9 mouse cellular contexts compared by ENCODE assay signal in the genomic region with DNA sequence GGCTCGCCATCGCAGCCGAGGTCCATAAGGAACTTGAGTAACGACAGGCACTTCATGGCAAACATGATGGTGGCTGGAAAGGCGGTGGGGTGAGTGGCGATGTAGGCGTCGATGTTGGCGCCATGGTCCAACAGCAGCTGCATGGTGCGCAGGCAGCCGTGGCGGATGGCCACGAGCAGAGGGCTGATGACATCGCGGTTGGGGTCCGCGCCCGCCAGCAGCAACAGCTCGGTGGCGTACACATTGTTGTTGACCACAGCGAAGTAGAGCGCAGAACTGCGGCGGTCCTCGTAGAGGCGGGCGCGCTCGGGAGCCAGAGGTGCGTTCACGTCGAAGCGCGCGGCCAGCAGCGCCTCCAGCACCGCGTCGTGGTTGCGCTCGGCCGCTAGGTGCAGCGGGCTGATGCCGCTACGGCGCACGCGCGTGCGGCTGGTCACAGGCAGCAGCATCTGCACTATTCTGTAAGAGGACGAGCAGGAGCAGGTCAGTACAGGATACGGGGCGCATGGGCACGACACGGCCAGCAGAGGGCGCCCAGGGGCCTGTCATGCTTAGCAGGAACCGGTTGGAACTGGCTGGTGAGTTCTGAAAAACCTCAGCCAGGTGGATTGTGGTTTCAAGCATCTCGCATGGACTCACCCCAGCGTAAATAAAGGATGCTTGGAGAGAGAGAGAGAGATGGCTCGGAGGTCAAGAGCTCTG. TPM values are rescaled to one million over a fixed set of nuclear protein-coding genes. Genes with fewer than 3 reads are reported as not detected.
DNase-seq lines count a peak whose midpoint lies in the region; ATAC-seq and TF ChIP-seq lines count a peak whose summit lies in the region.
"Had no signal": no experiment of that assay in that cellular context is flagged by ENCODE, and none has a peak within 500 bp of the region (broad histone marks: within the 10 kb centered on the region; RNA-seq: fewer than 3 reads in every experiment).

No protein-coding gene starts in this region.

- intact Hi-C loops in heart, postnatal 14 days (cut with DNase I): loop anchor here (1.0 kb wide), 2 partner anchors 24 to 42 kb away; no protein-coding TSS in a partner anchor

- H3K4me2 ChIP-seq in forebrain, embryonic 14.5 days (ENCODE audit: low read length): peak overlapping the region; percentile 57
- peak overlapping the region; percentile 48 for H3K4me2 ChIP-seq in liver, embryonic 16.5 days (ENCODE audit: low read depth, low read length)
- peak overlapping the region; percentile 41 for H3K4me2 ChIP-seq in neural tube, embryonic 14.5 days (ENCODE audit: low read depth, low read length)

- peak; percentile 93 for TF ChIP-seq CTCF in testis, adult 2 months (IDR thresholded peaks at IDR 0.05; ENCODE audit: control insufficient read depth, insufficient read depth, insufficient replicate concordance, low read depth, low read length)

- no peaks in the 10 kb centered on the region for H3K4me1 ChIP-seq in forebrain, embryonic 14.5 days (ENCODE audit: control insufficient read depth, insufficient read depth, low read length)
- peaks cover 8% of the 10 kb centered on the region for H3K4me1 ChIP-seq in liver, embryonic 16.5 days (ENCODE audit: control insufficient read depth, low read depth, low read length)
- no peaks in the 10 kb centered on the region for H3K4me1 ChIP-seq in neural tube, embryonic 14.5 days (ENCODE audit: control insufficient read depth, insufficient read depth, low read length)
- H3K4me1 ChIP-seq in testis, adult 2 months (ENCODE audit: control insufficient read depth, insufficient read depth, low read length): peaks cover 8% of the 10 kb centered on the region

- H3K36me3 ChIP-seq in forebrain, embryonic 14.5 days (ENCODE audit: control insufficient read depth, insufficient read depth, low read length): no peaks in the 10 kb centered on the region
- H3K36me3 ChIP-seq in liver, embryonic 16.5 days (ENCODE audit: control insufficient read depth, insufficient read depth): no peaks in the 10 kb centered on the region
- no peaks in the 10 kb centered on the region for H3K36me3 ChIP-seq in neural tube, embryonic 14.5 days (ENCODE audit: control insufficient read depth, insufficient read depth, low read length)
- H3K36me3 ChIP-seq in testis, adult 2 months (ENCODE audit: control insufficient read depth, insufficient read depth, low read length): no peaks in the 10 kb centered on the region

- no peak for TF ChIP-seq POLR2A in testis, adult 2 months (IDR thresholded peaks at IDR 0.05; ENCODE audit: control insufficient read depth, low read depth, low read length)

- no peak overlapping the region for H3K27ac ChIP-seq in forebrain, embryonic 14.5 days (ENCODE audit: low read depth, low read length)
- H3K27ac ChIP-seq in liver, embryonic 16.5 days (ENCODE audit: low read length): no peak overlapping the region
- no peak overlapping the region for H3K27ac ChIP-seq in neural tube, embryonic 14.5 days (ENCODE audit: low read depth, low read length)
- no peak overlapping the region for H3K27ac ChIP-seq in testis, adult 2 months (ENCODE audit: control insufficient read depth, insufficient read depth, low read depth, low read length)

- no peaks in the 10 kb centered on the region for H3K9me3 ChIP-seq in forebrain, embryonic 14.5 days (replicated peaks; ENCODE audit: control insufficient read depth, low read length)
- H3K9me3 ChIP-seq in liver, embryonic 16.5 days (replicated peaks; ENCODE audit: control insufficient read depth, low read length): no peaks in the 10 kb centered on the region
- H3K9me3 ChIP-seq in neural tube, embryonic 14.5 days (ENCODE audit: control insufficient read depth, low read length): no peaks in the 10 kb centered on the region

- H3K4me3 ChIP-seq in forebrain, embryonic 14.5 days (ENCODE audit: low read depth, low read length): peak overlapping the region; percentile 27
- H3K4me3 ChIP-seq in liver, embryonic 16.5 days (ENCODE audit: low read depth, low read length): peak overlapping the region; percentile 31
- peak overlapping the region; percentile 22 for H3K4me3 ChIP-seq in neural tube, embryonic 14.5 days (ENCODE audit: low read depth, low read length)
- peak overlapping the region; percentile 59 for H3K4me3 ChIP-seq in testis, adult 2 months (ENCODE audit: control insufficient read depth, low read depth, low read length)
- H3K4me3 ChIP-seq: erythroblast, embryonic 14.5 days had no signal

- peak; percentile 72 for ATAC-seq in cerebellum, adult (ENCODE audit: insufficient number of reproducible peaks, low FRiP score, low TSS enrichment)
- ATAC-seq in forebrain, embryonic 14.5 days: peak; percentile 96
- ATAC-seq in liver, embryonic 16.5 days (ENCODE audit: low read depth): peak; percentile 73
- peak; percentile 95 for ATAC-seq in neural tube, embryonic 14.5 days (ENCODE audit: low read depth)

- H3K27me3 ChIP-seq in forebrain, embryonic 14.5 days (replicated peaks; ENCODE audit: control insufficient read depth, insufficient read depth, low read length): 0 out of 2 replicates have a peak, but pooled peaks cover 4% of the 10 kb centered on the region
- peaks cover 16% of the 10 kb centered on the region for H3K27me3 ChIP-seq in liver, embryonic 16.5 days (ENCODE audit: control insufficient read depth, insufficient read depth, low read depth, low read length)
- peaks cover 2% of the 10 kb centered on the region; the same call in 1 of the 2 replicates for H3K27me3 ChIP-seq in neural tube, embryonic 14.5 days (ENCODE audit: control insufficient read depth, insufficient read depth, low read length)
- H3K27me3 ChIP-seq in testis, adult 2 months (ENCODE audit: control insufficient read depth, insufficient read depth, low read length): no peaks in the 10 kb centered on the region

- peak; percentile 72 to 82 for DNase-seq in CD8-positive naive resting alpha-beta T cell, adult 2 months (ENCODE audit: low read depth in 2 of 2, low spot score in 2 of 2)
- DNase-seq in forebrain, embryonic 14.5 days (ENCODE audit: low spot score): peak; percentile 94
- peak; percentile 87 to 91 for DNase-seq in heart, postnatal 14 days
- DNase-seq in large intestine, adult 2 months (ENCODE audit: low read depth, low spot score): peak; percentile 8

- WGBS in forebrain, embryonic 14.5 days: 9% methylated on average over 60 of the region's 60 CpGs
- WGBS in large intestine, adult 2 months: 11% methylated on average over 60 of the region's 60 CpGs
- 9% methylated on average over 60 of the region's 60 CpGs for WGBS in liver, embryonic 16.5 days (ENCODE audit: insufficient replicate concordance)
- 7% methylated on average over 60 of the region's 60 CpGs for WGBS in neural tube, embryonic 14.5 days

- peak overlapping the region; percentile 48 for H3K9ac ChIP-seq in forebrain, embryonic 14.5 days (ENCODE audit: low read length)
- no peak overlapping the region for H3K9ac ChIP-seq in liver, embryonic 16.5 days (ENCODE audit: low read depth, low read length)
- no peak overlapping the region for H3K9ac ChIP-seq in neural tube, embryonic 14.5 days (replicated peaks; ENCODE audit: low read depth, low read length)

RNA-seq across cellular contexts. Expression of a gene that starts 14.5 kb away (rescaled TPM):
- 5.2 and 5.5 TPM in 2 replicates for polyA plus RNA-seq in forebrain, embryonic 14.5 days (2014; fragmentation: Nextera tagmentation; extraction: Ambion mirVana)
- not detected for total RNA-seq in heart, postnatal 14 days (2021)
- polyA plus RNA-seq in large intestine, adult 2 months (2012; rRNA removed): not detected in 2 replicates
- polyA plus RNA-seq in liver, embryonic 16.5 days (2015; fragmentation: Nextera tagmentation; extraction: Ambion mirVana): not detected in 2 replicates
- polyA plus RNA-seq in neural tube, embryonic 14.5 days (2014; fragmentation: Nextera tagmentation; extraction: Ambion mirVana): 6.8 and 10.6 TPM in 2 replicates
- polyA plus RNA-seq in testis, adult 2 months (2012; rRNA removed): 98.9 and 105 TPM in 2 replicates
- polyA plus RNA-seq: erythroblast, embryonic 14.5 days had no signal

RNA-seq across cellular contexts. Expression of a gene that starts 30.5 kb away (rescaled TPM):
- 0.69 and 1.0 TPM in 2 replicates for polyA plus RNA-seq in forebrain, embryonic 14.5 days (2014; fragmentation: Nextera tagmentation; extraction: Ambion mirVana)
- total RNA-seq in heart, postnatal 14 days (2021): 100 to 1,000 TPM; 470 to 485 TPM
- polyA plus RNA-seq in large intestine, adult 2 months (2012; rRNA removed): 48.6 and 57.7 TPM in 2 replicates
- polyA plus RNA-seq in liver, embryonic 16.5 days (2015; fragmentation: Nextera tagmentation; extraction: Ambion mirVana): 3.8 and 4.5 TPM in 2 replicates
- 0.90 and 2.3 TPM in 2 replicates for polyA plus RNA-seq in neural tube, embryonic 14.5 days (2014; fragmentation: Nextera tagmentation; extraction: Ambion mirVana)
- 3.6 and 5.1 TPM in 2 replicates for polyA plus RNA-seq in testis, adult 2 months (2012; rRNA removed)

Comparison
In these comparisons a context has a peak if more than half of its experiments do, and no peak if none do; other contexts are left out.
1. DNase-seq: peak in every context shown above with its lines; median percentile 94 in forebrain, embryonic 14.5 days; 89 in heart, postnatal 14 days; 77 in CD8-positive naive resting alpha-beta T cell, adult 2 months; 8 in large intestine, adult 2 months.